Mouse (Mus musculus): ENCODE data around the gene Izumo4. TPM values are rescaled to one million over a fixed set of nuclear protein-coding genes. Genes with fewer than 3 reads are reported as not detected.
A peak's percentile ranks its signal among the peaks of the same experiment; 100 is the strongest.

Gene Izumo4
- 27.0 and 28.0 TPM in 2 replicates for polyA plus RNA-seq (2015; fragmentation: Nextera tagmentation; extraction: Ambion mirVana)

- peak within 1 kb of the TSS; percentile 86 for H3K27ac ChIP-seq (replicated peaks)
- under 1% methylated on average over 59 of the region's 59 CpGs for WGBS
- peak; percentile 97 for ATAC-seq (ENCODE audit: insufficient number of reproducible peaks, low FRiP score, low TSS enrichment, low read depth)
Observed at GRCm38 (mm10) chr10:80701721-80702535, at the start of gene Izumo4, which contains the start of gene Mob3a. Izumo4 (plus strand) TSS chr10:80702184. Mob3a (minus strand) TSS chr10:80701977.

GRCm38 (mm10) chr10:80653156-80653720 is 48.7 kb upstream of the Izumo4 start:
- peaks cover 36% of the 10 kb centered on the region for H3K4me1 ChIP-seq
- no peak for ATAC-seq (ENCODE audit: insufficient number of reproducible peaks, low FRiP score, low TSS enrichment, low read depth)
- peaks cover 13% of the 10 kb centered on the region; the same call in 1 of the 2 replicates for H3K36me3 ChIP-seq
- no peak overlapping the region for H3K27ac ChIP-seq (replicated peaks)
- no peaks in the 10 kb centered on the region for H3K27me3 ChIP-seq
- no peaks in the 10 kb centered on the region for H3K9me3 ChIP-seq (replicated peaks)
- no peak overlapping the region for H3K4me2 ChIP-seq (replicated peaks)
- H3K4me3 ChIP-seq (replicated peaks), result no peak overlapping the region
- no peak overlapping the region for H3K9ac ChIP-seq
- WGBS, result 89% methylated on average over 6 of the region's 6 CpGs

More at GRCm38 (mm10) chr10:80701721-80702535, at the start of gene Izumo4, which contains the start of gene Mob3a:
- H3K4me2 ChIP-seq (replicated peaks), result peak within 1 kb of the TSS; percentile 90
- peaks cover 45% of the 10 kb centered on the region for H3K4me1 ChIP-seq
- H3K4me3 ChIP-seq (replicated peaks), result peak within 1 kb of the TSS; percentile 70
- peak within 1 kb of the TSS; percentile 55 for H3K9ac ChIP-seq
- H3K9me3 ChIP-seq (replicated peaks), result no peaks in the 10 kb centered on the region
- no peaks in the 10 kb centered on the region for H3K27me3 ChIP-seq
- H3K36me3 ChIP-seq, result peaks cover 9% of the 10 kb centered on the region

- H3K27ac ChIP-seq (replicated peaks), result no peak overlapping the region
- H3K4me3 ChIP-seq (replicated peaks), result peak overlapping the region; percentile 69
- H3K27me3 ChIP-seq, result no peaks in the 10 kb centered on the region
- H3K4me1 ChIP-seq, result peaks cover 43% of the 10 kb centered on the region
- 81% methylated on average over 6 of the region's 6 CpGs for WGBS
- 0 out of 2 replicates have a peak overlapping the region, but pooled peaks have one; percentile 69 for H3K9ac ChIP-seq
- H3K4me2 ChIP-seq (replicated peaks), result peak overlapping the region; percentile 81
- H3K36me3 ChIP-seq, result 0 out of 2 replicates have a peak, but pooled peaks cover 4% of the 10 kb centered on the region
- H3K9me3 ChIP-seq (replicated peaks), result no peaks in the 10 kb centered on the region
- ATAC-seq (ENCODE audit: insufficient number of reproducible peaks, low FRiP score, low TSS enrichment, low read depth), result no peak
Observed at GRCm38 (mm10) chr10:80654866-80655265, 47.1 kb upstream of the Izumo4 start.

- H3K9me3 ChIP-seq (replicated peaks), result no peaks in the 10 kb centered on the region
- WGBS, result 3% methylated on average over 12 of the region's 12 CpGs
- H3K4me3 ChIP-seq (replicated peaks), result peak overlapping the region; percentile 69
- peak overlapping the region; percentile 81 for H3K4me2 ChIP-seq (replicated peaks)
- H3K27ac ChIP-seq (replicated peaks), result peak overlapping the region; percentile 63; the same call in 1 of the 2 replicates
- H3K9ac ChIP-seq, result peak overlapping the region; percentile 69
- 0 out of 2 replicates have a peak, but pooled peaks cover 4% of the 10 kb centered on the region for H3K36me3 ChIP-seq
- no peaks in the 10 kb centered on the region for H3K27me3 ChIP-seq
- peaks cover 43% of the 10 kb centered on the region for H3K4me1 ChIP-seq
- peak; percentile 21 for ATAC-seq (ENCODE audit: insufficient number of reproducible peaks, low FRiP score, low TSS enrichment, low read depth)
Observed at GRCm38 (mm10) chr10:80655406-80656129, 46.4 kb upstream of the Izumo4 start.

GRCm38 (mm10) chr10:80656130-80656862 is 45.7 kb upstream of the Izumo4 start:
- Histone ChIP-seq H3K4me3 (replicated peaks) (peak overlapping the region; percentile 69), H3K27me3 (no peaks in the 10 kb centered on the region), H3K4me1 (peaks cover 43% of the 10 kb centered on the region), H3K36me3 (0 out of 2 replicates have a peak, but pooled peaks cover 4% of the 10 kb centered on the region), H3K9me3 (replicated peaks) (no peaks in the 10 kb centered on the region), H3K9ac (peak overlapping the region; percentile 69), H3K27ac (replicated peaks) (peak overlapping the region; percentile 91), H3K4me2 (replicated peaks) (peak overlapping the region; percentile 81)
- peak; percentile 91 for ATAC-seq (ENCODE audit: insufficient number of reproducible peaks, low FRiP score, low TSS enrichment, low read depth)
- WGBS, result under 1% methylated on average over 72 of the region's 72 CpGs

GRCm38 (mm10) chr10:80656863-80657623 is 44.9 kb upstream of the Izumo4 start, which contains the start of gene Btbd2:
Btbd2 (minus strand) TSS chr10:80657071.
- 20% methylated on average over 15 of the region's 15 CpGs for WGBS
- no peak for ATAC-seq (ENCODE audit: insufficient number of reproducible peaks, low FRiP score, low TSS enrichment, low read depth)

GRCm38 (mm10) chr10:80658194-80658840 is 43.7 kb upstream of the Izumo4 start:
- Histone ChIP-seq H3K4me2 (replicated peaks) (no peak overlapping the region), H3K27ac (replicated peaks) (peak overlapping the region; percentile 19; the same call in 1 of the 2 replicates), H3K36me3 (no peaks in the 10 kb centered on the region), H3K9me3 (replicated peaks) (no peaks in the 10 kb centered on the region), H3K4me1 (peaks cover 43% of the 10 kb centered on the region), H3K9ac (no peak overlapping the region), H3K4me3 (replicated peaks) (no peak overlapping the region), H3K27me3 (no peaks in the 10 kb centered on the region)
- WGBS, result 81% methylated on average over 14 of the region's 14 CpGs
- ATAC-seq (ENCODE audit: insufficient number of reproducible peaks, low FRiP score, low TSS enrichment, low read depth), result no peak

More at GRCm38 (mm10) chr10:80656863-80657623, 44.9 kb upstream of the Izumo4 start, which contains the start of gene Btbd2:
- Histone ChIP-seq H3K36me3 (0 out of 2 replicates have a peak, but pooled peaks cover 3% of the 10 kb centered on the region), H3K27me3 (no peaks in the 10 kb centered on the region), H3K4me3 (replicated peaks) (peak within 1 kb of the TSS; percentile 69), H3K9me3 (replicated peaks) (no peaks in the 10 kb centered on the region), H3K9ac (peak within 1 kb of the TSS; percentile 69), H3K4me1 (peaks cover 43% of the 10 kb centered on the region), H3K4me2 (replicated peaks) (peak within 1 kb of the TSS; percentile 81), H3K27ac (replicated peaks) (peak within 1 kb of the TSS; percentile 91)

GRCm38 (mm10) chr10:80658841-80659202 is 43.2 kb upstream of the Izumo4 start:
- H3K9me3 ChIP-seq (replicated peaks), result no peaks in the 10 kb centered on the region
- H3K27ac ChIP-seq (replicated peaks), result no peak overlapping the region; the same call in 1 of the 2 replicates
- no peak overlapping the region for H3K4me3 ChIP-seq (replicated peaks)
- WGBS, result 65% methylated on average over 4 of the region's 4 CpGs
- no peaks in the 10 kb centered on the region for H3K36me3 ChIP-seq
- peaks cover 44% of the 10 kb centered on the region for H3K4me1 ChIP-seq
- ATAC-seq (ENCODE audit: insufficient number of reproducible peaks, low FRiP score, low TSS enrichment, low read depth), result no peak
- H3K9ac ChIP-seq, result no peak overlapping the region
- H3K27me3 ChIP-seq, result no peaks in the 10 kb centered on the region
- H3K4me2 ChIP-seq (replicated peaks), result no peak overlapping the region

- Histone ChIP-seq H3K9me3 (replicated peaks) (no peaks in the 10 kb centered on the region), H3K36me3 (no peaks in the 10 kb centered on the region), H3K27me3 (no peaks in the 10 kb centered on the region), H3K4me2 (replicated peaks) (no peak overlapping the region; the same call in 1 of the 2 replicates), H3K27ac (replicated peaks) (peak overlapping the region; percentile 44; the same call in 1 of the 2 replicates), H3K9ac (no peak overlapping the region), H3K4me1 (peaks cover 46% of the 10 kb centered on the region), H3K4me3 (replicated peaks) (peak overlapping the region; percentile 30)
- 9% methylated on average over 10 of the region's 10 CpGs for WGBS
- ATAC-seq (ENCODE audit: insufficient number of reproducible peaks, low FRiP score, low TSS enrichment, low read depth), result no peak
Observed at GRCm38 (mm10) chr10:80659213-80659612, 42.8 kb upstream of the Izumo4 start.

All from embryonic facial prominence, embryonic 15.5 days (tissue).